Mouse (Mus musculus): ENCODE data around the gene Rps6ka5.

GRCm38 (mm10) chr12:100570522-100571072 lies 156.2 kb downstream of the Rps6ka5 start:
- no peak for TF ChIP-seq CTCF (IDR thresholded peaks at IDR 0.05 in 2 of 3, conservative IDR thresholded peaks at IDR 0.05 in 1 of 3; ENCODE audit: control insufficient read depth in 1 of 3, insufficient read depth in 1 of 3, low read depth in 2 of 3, low read length in 3 of 3, poor library complexity in 1 of 3, severe bottlenecking in 1 of 3)
- TF ChIP-seq CHD2 (IDR thresholded peaks at IDR 0.05; ENCODE audit: low read length) = no peak
- no peak for TF ChIP-seq ZNF384 (IDR thresholded peaks at IDR 0.05; ENCODE audit: low read depth, low read length)
- no peak for TF ChIP-seq ELF1 (IDR thresholded peaks at IDR 0.05; ENCODE audit: low read depth, low read length)
- TF ChIP-seq CHD1 (IDR thresholded peaks at IDR 0.05; ENCODE audit: low read depth, low read length) = no peak
- TF ChIP-seq E2F4 (IDR thresholded peaks at IDR 0.05; ENCODE audit: borderline replicate concordance, low read depth, low read length) = no peak
- no peak for TF ChIP-seq POLR2A (IDR thresholded peaks at IDR 0.05; ENCODE audit: control insufficient read depth in 1 of 2, insufficient read depth in 1 of 2, low read depth in 1 of 2, low read length in 2 of 2, poor library complexity in 1 of 2)
- no peak for TF ChIP-seq ZMIZ1 (IDR thresholded peaks at IDR 0.05; ENCODE audit: low read depth, low read length)
- TF ChIP-seq EP300 (IDR thresholded peaks at IDR 0.05; ENCODE audit: low read depth in 1 of 2, low read length in 2 of 2) = no peak
- no peak for TF ChIP-seq RCOR1 (IDR thresholded peaks at IDR 0.05; ENCODE audit: low read depth, low read length)
- TF ChIP-seq GABPA (IDR thresholded peaks at IDR 0.05; ENCODE audit: low read depth, low read length) = no peak

Data from MEL (cell line).